Mouse (Mus musculus): ENCODE results near the gene Lrba.

- no peak for TF ChIP-seq EP300 (IDR thresholded peaks at IDR 0.05; ENCODE audit: low read depth)
- no peak for TF ChIP-seq CTCF (IDR thresholded peaks at IDR 0.05; ENCODE audit: low read depth)
These were observed 317.4 kb downstream of the Lrba start for GRCm38 (mm10) chr3:86541863-86542397.
